Mouse (Mus musculus) A20 (cell line): Measurements from ENCODE around the gene Hand1.
A peak's percentile ranks its signal among the peaks of the same experiment; 100 is the strongest.
"Not testable (repeated sequence)": the region's sequence is repeated elsewhere in the genome, so short reads cannot be mapped to it uniquely, and the experiment has no call there.

Experiments used
- DNase-seq: peaks from one replicate; pipeline ENCODE4 v3.0.0-alpha.2; 2011; ENCODE audit warnings: low read depth, low spot score

The Hand1 gene

DNA sequence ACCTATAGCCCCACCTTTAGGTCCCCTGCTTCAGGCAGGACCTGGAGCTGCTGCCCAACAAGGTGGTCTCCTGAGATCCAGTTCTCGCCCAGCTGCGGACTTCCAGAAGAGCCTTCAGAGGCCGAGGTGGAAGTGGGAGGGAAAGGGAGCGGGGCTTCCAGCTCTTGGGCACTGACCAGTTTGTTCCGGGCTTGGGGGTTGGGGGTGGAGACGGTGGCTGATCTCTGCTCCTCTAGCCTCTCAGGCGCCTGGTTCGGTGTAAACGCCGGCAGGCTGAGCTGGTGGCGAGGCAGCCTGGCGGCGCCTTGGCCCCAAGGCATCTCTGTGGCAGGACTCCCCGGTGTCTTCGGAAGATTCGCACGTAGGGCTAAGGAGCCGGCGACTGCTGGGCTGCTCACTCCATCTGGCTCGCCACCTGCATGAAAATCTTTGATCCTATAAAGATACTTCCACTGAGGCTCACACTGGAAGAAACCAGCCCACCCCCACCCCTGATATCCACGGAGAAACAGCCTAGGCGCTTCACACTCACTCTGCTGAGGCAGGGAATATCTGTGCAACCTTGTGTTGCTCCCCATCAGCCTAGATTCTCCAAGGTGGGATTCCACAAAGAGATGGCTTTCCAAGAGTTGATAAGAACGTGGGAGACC, at the start of gene Hand1:
Gene Hand1, minus strand, starts transcription at position 267 of the 650 bp plus-strand sequence.
- no peak for DNase-seq

DNA sequence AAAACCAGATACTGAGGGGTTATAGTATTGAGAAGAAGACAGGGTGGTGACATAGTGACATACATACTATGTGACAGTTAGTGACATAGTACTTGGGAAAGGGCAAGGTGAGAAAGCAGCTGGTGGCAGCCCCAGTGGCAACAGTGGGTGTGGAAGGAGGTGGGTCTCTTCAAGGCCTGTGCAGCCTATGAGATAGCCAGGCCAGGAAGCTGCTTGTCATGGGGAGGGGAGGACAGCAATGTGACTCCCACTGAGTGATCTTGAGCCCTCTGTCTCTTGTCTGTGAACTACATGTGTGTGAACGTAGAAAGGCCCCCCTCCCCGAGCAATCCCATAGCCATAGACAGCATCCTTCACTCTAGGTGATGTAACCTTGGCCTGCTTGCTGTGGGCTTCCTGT, 43.5 kb upstream of the Hand1 start:
- no peak for DNase-seq

- DNase-seq = peak; percentile 70
Measured at GRCm38 (mm10) chr11:57873014-57873413, 40.4 kb upstream of the Hand1 start.

DNA sequence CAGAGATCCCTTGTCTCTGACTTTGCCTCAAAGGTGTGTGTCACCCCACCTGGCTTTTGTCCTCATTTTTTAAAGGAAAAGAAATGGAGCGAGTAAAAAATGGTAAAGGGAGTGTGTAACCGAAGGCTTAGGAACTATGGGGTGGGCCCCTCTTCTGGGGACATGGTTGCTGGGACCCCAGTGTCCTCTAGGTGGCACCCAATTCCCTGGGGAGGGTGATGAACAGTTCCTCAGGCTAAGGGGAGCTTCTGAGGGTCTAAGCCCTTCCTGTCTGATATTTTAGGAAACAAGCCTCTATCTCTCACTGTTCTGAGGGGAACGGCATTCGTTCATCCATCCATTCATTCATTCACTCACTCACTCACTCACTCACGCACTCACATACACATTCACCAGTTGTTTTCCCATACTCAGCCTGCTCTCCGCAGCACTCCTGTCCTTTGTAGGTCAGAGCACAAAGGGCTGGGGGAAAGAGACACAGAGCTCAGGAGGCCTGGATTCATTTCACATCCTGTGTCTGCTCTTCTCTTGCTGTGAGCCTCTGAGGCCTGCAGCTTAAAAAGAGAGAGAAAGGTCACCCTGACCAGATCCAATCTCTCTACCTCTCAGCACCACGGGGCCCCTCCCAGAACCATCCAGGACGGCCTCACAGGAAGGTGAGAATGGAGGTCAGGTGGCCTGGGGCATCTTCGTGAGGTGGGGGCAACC, 36.3 kb upstream of the Hand1 start:
- DNase-seq = peak; percentile 57

DNA sequence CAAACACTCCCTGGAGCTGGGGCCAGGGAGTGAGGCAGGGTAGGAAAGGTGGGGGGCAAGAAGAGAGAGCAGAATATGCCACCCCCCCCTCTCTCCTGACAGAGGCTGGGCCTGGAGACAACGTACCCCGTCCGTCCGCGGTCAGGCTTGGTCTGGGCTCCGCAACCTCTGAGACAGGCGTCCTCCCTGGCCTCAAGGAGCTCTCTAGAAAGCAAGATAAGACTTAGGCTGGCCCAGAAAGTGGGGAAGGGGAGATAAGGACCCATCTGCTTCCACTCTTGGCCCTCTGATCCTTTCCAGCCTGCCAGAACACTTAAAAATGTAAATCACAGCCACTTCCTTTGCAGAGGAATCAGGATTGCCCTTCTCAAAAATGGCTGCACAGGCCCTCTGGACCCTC, 33.8 kb upstream of the Hand1 start:
- no peak for DNase-seq

DNA sequence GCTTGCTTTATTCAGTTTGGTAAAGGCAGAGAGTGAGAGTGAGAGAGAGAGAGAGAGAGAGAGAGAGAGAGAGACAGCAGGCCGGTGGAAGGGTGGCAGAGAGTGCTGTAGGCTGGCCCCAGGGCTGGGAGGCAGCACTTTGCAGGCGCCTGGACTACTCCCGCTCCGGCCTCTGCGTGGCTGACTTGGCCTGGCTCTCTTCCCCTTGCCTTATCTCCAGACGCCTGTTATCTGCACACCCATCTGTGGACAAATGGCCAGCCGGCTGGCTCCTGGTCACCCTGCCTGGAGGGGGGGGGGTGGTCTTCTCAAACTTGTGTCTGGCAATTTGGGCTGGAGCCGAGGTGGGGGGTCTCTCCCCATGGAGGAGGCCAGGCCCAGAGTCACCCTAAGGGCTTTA, 32.0 kb upstream of the Hand1 start:
- DNase-seq = no peak

GRCm38 (mm10) chr11:57862088-57862487, 29.5 kb upstream of the Hand1 start:
- DNase-seq = no peak

DNA sequence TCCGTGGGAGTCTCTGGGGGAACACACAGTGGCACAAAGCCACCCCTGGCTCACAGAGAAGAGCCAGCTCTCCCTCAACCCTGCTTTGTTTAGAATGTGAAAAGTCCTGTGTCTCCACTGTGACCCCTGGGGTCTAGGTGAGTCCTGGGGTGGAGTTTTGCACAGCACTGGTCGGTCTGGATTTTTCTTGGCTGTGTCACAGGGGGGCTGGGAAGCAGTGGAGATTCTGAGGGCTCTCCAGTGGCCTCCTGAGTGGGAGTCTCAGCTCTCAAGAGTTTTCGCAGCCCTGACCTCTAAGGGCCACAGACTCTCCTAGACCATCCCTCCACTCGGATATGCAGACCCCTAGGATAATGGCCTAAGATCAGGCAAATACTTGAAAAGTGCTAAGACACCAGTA, 25.1 kb upstream of the Hand1 start:
- DNase-seq = no peak

GRCm38 (mm10) chr11:57853571-57853970, 21.0 kb upstream of the Hand1 start:
- DNase-seq = no peak

DNA sequence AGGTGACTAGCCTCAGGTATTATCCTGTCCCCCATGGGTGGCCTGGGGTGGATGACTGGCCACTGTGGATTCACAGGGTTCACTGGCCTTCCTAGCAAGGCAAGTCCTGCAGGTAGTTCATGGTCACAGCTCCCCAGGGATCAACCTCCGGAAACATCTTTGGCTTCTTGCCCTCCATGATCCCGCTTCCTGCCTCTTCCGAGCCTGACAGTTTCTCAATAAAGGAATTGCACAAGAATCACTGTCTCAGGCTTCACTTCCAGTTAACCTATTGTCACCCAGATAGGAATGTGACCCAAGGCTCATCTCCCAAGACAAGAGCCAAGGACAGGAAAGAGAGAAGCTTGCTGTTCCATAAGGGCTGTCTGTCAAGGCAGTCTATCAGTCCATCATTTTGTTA, 18.3 kb upstream of the Hand1 start:
- DNase-seq = no peak

DNA sequence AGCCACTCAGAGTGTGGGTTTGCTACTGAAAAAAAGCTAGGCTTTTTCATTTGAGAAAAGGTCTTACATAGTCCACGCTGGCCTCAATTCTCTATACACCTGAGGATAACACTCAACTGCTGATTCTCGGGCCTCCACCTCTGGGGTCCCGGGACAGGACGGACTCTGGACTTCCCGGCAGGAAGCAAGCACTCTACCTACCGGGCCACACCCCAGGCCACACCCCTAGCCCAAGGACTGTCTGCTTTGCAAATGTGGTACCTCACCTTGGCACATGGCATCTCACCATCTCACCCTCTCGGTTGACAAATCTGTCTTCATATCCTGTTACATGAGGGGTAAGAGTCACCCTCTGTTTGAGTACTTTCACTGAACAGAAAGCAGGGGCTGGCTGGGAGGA, 17.7 kb upstream of the Hand1 start:
- DNase-seq = no peak

DNA sequence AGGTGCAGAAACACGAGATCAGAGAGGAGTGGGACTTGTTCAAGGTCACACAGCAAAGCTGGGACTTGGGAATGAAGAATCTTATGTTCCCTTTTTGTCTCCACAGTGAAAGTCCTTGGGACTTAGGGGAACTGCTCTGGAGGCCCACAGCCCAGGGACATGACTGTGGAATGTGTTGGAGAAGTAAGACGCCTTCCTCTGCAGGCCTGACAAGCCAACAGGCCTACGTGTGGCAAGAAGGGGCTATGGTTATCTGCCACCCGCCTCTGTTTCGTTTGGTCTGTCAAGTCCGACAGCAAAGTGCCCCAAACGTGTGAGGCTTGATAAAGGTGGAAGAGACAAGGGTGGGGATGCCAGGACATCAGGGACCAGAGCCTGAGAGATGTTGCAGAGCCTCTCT, 14.8 kb upstream of the Hand1 start:
- DNase-seq = no peak

- DNase-seq = not testable (repeated sequence)
Measured at GRCm38 (mm10) chr11:57846421-57847363, 14.1 kb upstream of the Hand1 start.

GRCm38 (mm10) chr11:57841391-57841790, 8.8 kb upstream of the Hand1 start:
- no peak for DNase-seq

- DNase-seq = no peak
Measured at GRCm38 (mm10) chr11:57840986-57841385, 8.4 kb upstream of the Hand1 start.

- no peak for DNase-seq
Measured at GRCm38 (mm10) chr11:57837861-57838680, 5.5 kb upstream of the Hand1 start.

DNA sequence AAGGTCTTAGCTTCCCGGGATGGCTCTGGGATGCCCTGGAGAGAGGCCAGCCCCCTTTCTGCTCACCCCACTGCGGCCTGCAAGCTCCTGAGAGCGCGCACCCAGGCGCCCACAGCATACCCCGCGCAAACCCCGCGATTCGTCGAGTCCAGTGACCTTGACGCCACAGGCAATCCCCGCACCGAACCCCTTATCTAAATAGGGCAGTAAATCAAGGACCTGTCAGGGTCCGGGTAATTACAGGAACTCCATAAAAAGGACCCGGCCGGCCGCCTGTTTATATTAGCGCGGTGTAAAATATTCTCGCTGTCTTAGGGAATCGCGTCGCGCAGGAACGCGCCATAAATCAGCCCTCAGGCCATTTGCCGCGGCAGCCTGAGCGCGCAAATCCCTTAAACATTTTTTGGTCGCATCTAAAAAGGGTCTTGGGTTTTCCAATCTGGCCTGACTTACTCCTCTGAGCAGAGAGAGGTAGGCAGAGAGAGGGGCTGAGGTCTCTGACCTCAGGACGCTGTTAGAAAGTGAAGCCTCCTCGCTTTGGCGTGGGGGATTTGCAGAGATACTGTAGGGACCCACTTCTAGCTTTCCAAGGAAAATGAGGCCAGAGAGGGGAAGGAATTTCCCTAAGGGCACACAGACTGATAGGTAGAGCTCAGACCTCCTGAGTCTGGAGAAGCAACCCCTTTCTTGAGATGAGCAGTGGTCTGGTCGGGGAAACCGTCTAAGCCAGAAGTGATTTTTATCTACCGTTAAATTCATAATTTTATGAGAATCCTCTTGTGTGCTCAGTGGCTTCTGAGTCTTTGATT, 4.5 kb upstream of the Hand1 start:
- DNase-seq = no peak

GRCm38 (mm10) chr11:57836401-57836800, 3.8 kb upstream of the Hand1 start:
- DNase-seq = no peak

DNA sequence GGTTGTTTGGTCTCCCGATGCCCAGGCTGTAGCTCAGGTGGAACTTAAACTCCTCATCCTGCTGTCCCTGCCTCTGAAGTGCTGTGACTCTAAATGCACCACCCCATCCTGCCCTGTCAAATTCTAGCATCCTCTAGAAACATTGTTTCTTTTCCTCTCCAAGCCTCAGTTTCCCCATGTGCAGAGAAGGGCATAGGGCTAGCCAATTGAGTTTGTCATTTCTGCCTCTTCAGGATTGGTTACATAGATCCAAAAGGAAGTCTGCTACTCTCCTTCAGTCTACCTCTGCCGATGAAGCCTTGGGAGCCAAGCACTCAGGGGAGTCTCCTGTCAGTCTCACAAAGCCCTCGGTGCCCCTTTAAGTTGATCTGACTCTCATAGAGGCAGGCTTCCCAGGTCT, 3.3 kb upstream of the Hand1 start:
- DNase-seq = no peak

- no peak for DNase-seq
Measured at GRCm38 (mm10) chr11:57835331-57835730, 2.7 kb upstream of the Hand1 start.

- no peak for DNase-seq
Measured at GRCm38 (mm10) chr11:57834031-57834430, 1.4 kb upstream of the Hand1 start.
